Mouse (Mus musculus): ENCODE results near the gene Hfe.

GRCm38 (mm10) chr13:23706771-23707170 is 3.9 kb downstream of the Hfe start:
- TF ChIP-seq CTCF (conservative IDR thresholded peaks at IDR 0.05; ENCODE audit: low read length): no peak
- no peak for TF ChIP-seq POU5F1 (IDR thresholded peaks at IDR 0.05; ENCODE audit: borderline replicate concordance, low read length)
- no peak for TF ChIP-seq NANOG (IDR thresholded peaks at IDR 0.05; ENCODE audit: borderline replicate concordance, low read length)
